Mouse (Mus musculus) brain, embryonic 14.5 days (tissue): ENCODE measurements around the gene Masp1.

Experiments
- CTCF ChIP-seq: fragments of 200-500 bp; IDR thresholded peaks from 2 replicates; pipeline ENCODE4 v1.5.1; 2012; ENCODE audit warnings: inconsistent platforms, mild to moderate bottlenecking, moderate library complexity, borderline replicate concordance; ENCODE audit not compliant: insufficient read depth, insufficient read length; ENCODE audit errors: extremely low read depth
- POLR2A ChIP-seq: fragments of 200-500 bp; IDR thresholded peaks from 2 replicates; pipeline ENCODE4 v1.6.1; 2012; ENCODE audit warnings: mild to moderate bottlenecking, inconsistent platforms, borderline replicate concordance; ENCODE audit not compliant: poor library complexity, insufficient read depth, insufficient read length, severe bottlenecking; ENCODE audit errors: extremely low read depth

DNA sequence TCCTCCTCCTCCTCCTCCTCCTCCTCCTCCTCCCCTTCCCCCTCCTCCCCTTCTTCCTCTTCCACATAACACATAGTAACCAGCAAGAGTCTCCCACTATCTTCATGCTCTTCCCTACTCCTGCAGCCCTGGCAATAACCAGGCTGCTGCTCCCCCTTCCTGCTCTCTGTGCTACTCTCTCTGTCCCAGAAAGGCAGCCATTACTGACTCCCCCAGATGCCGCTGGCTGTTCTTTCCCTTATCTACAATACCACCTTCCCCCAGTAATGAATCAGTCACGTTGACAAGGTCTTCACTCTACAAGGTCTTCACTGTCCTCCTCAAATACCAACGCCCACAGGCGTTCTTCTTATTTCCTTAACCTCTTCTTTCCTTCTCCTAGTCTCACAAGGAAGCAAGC lies 119.2 kb downstream of the Masp1 start:
- no peak for TF ChIP-seq CTCF
- TF ChIP-seq POLR2A, result no peak
